Mouse (Mus musculus) liver, postnatal 0 days (tissue): ENCODE measurements around the gene Armcx4. TPM values are rescaled to one million over a fixed set of nuclear protein-coding genes. Genes with fewer than 3 reads are reported as not detected.

Experiments used
- ATAC-seq: fragments of 200-750 bp; cut with Nextera tagmentation; 2 replicates; pipeline ENCODE4 v1.8.0; 2017; ENCODE audit warnings: mild to moderate bottlenecking, moderate library complexity
- DNase-seq: peaks from one replicate; pipeline ENCODE4 v3.0.0-alpha.2; 2016
- H3K27ac ChIP-seq: fragments of 300-500 bp; sonication (generic); 2 replicates; pipeline ENCODE4 v1.5.1; 2014; ENCODE audit warnings: antibody characterized with exemption, moderate library complexity, mild to moderate bottlenecking, low read depth
- H3K27me3 ChIP-seq: fragments of 300-500 bp; sonication (generic); 2 replicates; pipeline ENCODE4 v1.6.1; 2014; ENCODE audit warnings: low read length, control low read depth, mixed read lengths; ENCODE audit not compliant: insufficient read depth
- H3K36me3 ChIP-seq: fragments of 300-500 bp; sonication (generic); replicated peaks from 2 replicates; pipeline ENCODE4 v1.6.1; 2014; ENCODE audit warnings: mild to moderate bottlenecking, control low read depth, low read length, moderate library complexity, mixed read lengths; ENCODE audit not compliant: insufficient read depth
- H3K4me1 ChIP-seq: fragments of 300-500 bp; sonication (generic); 2 replicates; pipeline ENCODE4 v1.6.1; 2014; ENCODE audit warnings: antibody characterized with exemption, mild to moderate bottlenecking, control low read depth; ENCODE audit not compliant: insufficient read depth
- H3K4me2 ChIP-seq: fragments of 300-500 bp; sonication (generic); 2 replicates; pipeline ENCODE4 v1.6.1; 2014; ENCODE audit warnings: low read depth, mild to moderate bottlenecking, low read length, moderate library complexity, mixed read lengths
- H3K4me3 ChIP-seq: fragments of 300-500 bp; sonication (generic); 2 replicates; pipeline ENCODE4 v1.5.1; 2014; ENCODE audit warnings: low read depth, low read length
- H3K9ac ChIP-seq: fragments of 300-500 bp; sonication (generic); replicated peaks from 2 replicates; pipeline ENCODE4 v1.6.1; 2014; ENCODE audit warnings: mild to moderate bottlenecking, moderate library complexity
- H3K9me3 ChIP-seq: fragments of 300-500 bp; sonication (generic); 2 replicates; pipeline ENCODE4 v1.6.1; 2016; ENCODE audit warnings: mild to moderate bottlenecking, control low read depth, low read length, mixed read lengths
- CTCF ChIP-seq: sonication (generic); IDR thresholded peaks from 2 replicates; pipeline ENCODE4 v1.5.1; 2016; ENCODE audit warnings: antibody characterized with exemption, low read depth
- EP300 ChIP-seq: IDR thresholded peaks from 2 replicates; pipeline ENCODE4 v1.6.1; 2016; ENCODE audit warnings: antibody characterized with exemption, low read depth, mild to moderate bottlenecking
- WGBS: fragments of 180-500 bp; shearing (Covaris S2); extraction: QIAGEN DNeasy Blood & Tissue Kit; methylation state at CpG from one replicate; pipeline ENCODE4 v1.1.7; 2014; ENCODE audit not compliant: insufficient replicate concordance; 5-methylcytosine and 5-hydroxymethylcytosine counted together
- polyA plus RNA-seq: library from polyadenylated mRNA; unstranded; fragments of >200 nt; fragmentation: Nextera tagmentation; extraction: Ambion mirVana; gene quantifications from 2 replicates; pipeline ENCODE4 v1.2.1, GENCODE M21; 2015

Gene Armcx4
- 0.46 and 0.61 TPM in 2 replicates for polyA plus RNA-seq

GRCm38 (mm10) chrX:134686267-134686666 lies at the start of gene Armcx4:
Gene Armcx4 (plus strand): TSS chrX:134686519.
- no peaks in the 10 kb centered on the region for H3K9me3 ChIP-seq
- 0 out of 2 replicates have a peak, but pooled peaks have one; percentile 3 for TF ChIP-seq CTCF
- TF ChIP-seq EP300 = no peak
- H3K4me2 ChIP-seq = peak within 1 kb of the TSS; percentile 65
- no peaks in the 10 kb centered on the region for H3K4me1 ChIP-seq
- WGBS = 13% methylated on average over 18 of the region's 33 CpGs
- ATAC-seq (peak; percentile 31), DNase-seq (peak; percentile 24)
- H3K27ac ChIP-seq = peak within 1 kb of the TSS; percentile 29; the same call in 1 of the 2 replicates
- H3K36me3 ChIP-seq = no peaks in the 10 kb centered on the region
- peaks cover 10% of the 10 kb centered on the region; the same call in 1 of the 2 replicates for H3K27me3 ChIP-seq
- H3K4me3 ChIP-seq = peak within 1 kb of the TSS; percentile 43
- no peak within 1 kb of the TSS; the same call in 1 of the 2 replicates for H3K9ac ChIP-seq

GRCm38 (mm10) chrX:134641000-134641760 lies 45.1 kb upstream of the Armcx4 start:
- Histone ChIP-seq H3K27ac (no peak overlapping the region), H3K4me3 (no peak overlapping the region), H3K9ac (no peak overlapping the region), H3K27me3 (no peaks in the 10 kb centered on the region), H3K9me3 (no peaks in the 10 kb centered on the region), H3K4me2 (no peak overlapping the region), H3K4me1 (no peaks in the 10 kb centered on the region), H3K36me3 (no peaks in the 10 kb centered on the region)
- 41% methylated on average over 10 of the region's 10 CpGs for WGBS
- DNase-seq (no peak), ATAC-seq (no peak)
- TF ChIP-seq CTCF = no peak
- 0 out of 2 replicates have a peak, but pooled peaks have one; percentile 32 for TF ChIP-seq EP300

- TF ChIP-seq EP300 (no peak), CTCF (no peak)
Measured at GRCm38 (mm10) chrX:134646338-134646737, 40.0 kb upstream of the Armcx4 start.

GRCm38 (mm10) chrX:134647421-134647820 lies 38.9 kb upstream of the Armcx4 start:
- 53% methylated on average over 8 of the region's 8 CpGs for WGBS
- no peaks in the 10 kb centered on the region for H3K4me1 ChIP-seq
- no peaks in the 10 kb centered on the region for H3K36me3 ChIP-seq
- DNase-seq (no peak), ATAC-seq (no peak)
- H3K4me3 ChIP-seq = no peak overlapping the region
- H3K27ac ChIP-seq = no peak overlapping the region
- H3K27me3 ChIP-seq = no peaks in the 10 kb centered on the region
- TF ChIP-seq CTCF (no peak), EP300 (no peak)
- no peak overlapping the region for H3K9ac ChIP-seq
- H3K9me3 ChIP-seq = no peaks in the 10 kb centered on the region
- no peak overlapping the region for H3K4me2 ChIP-seq

More at GRCm38 (mm10) chrX:134646338-134646737, 40.0 kb upstream of the Armcx4 start:
- no peak overlapping the region for H3K4me2 ChIP-seq
- WGBS = 57% methylated on average over 1 of the region's 1 CpGs
- H3K36me3 ChIP-seq = no peaks in the 10 kb centered on the region
- H3K9ac ChIP-seq = no peak overlapping the region
- ATAC-seq = no peak
- H3K27ac ChIP-seq = no peak overlapping the region
- no peak overlapping the region for H3K4me3 ChIP-seq
- DNase-seq = no peak
- H3K9me3 ChIP-seq = no peaks in the 10 kb centered on the region
- H3K4me1 ChIP-seq = no peaks in the 10 kb centered on the region
- no peaks in the 10 kb centered on the region for H3K27me3 ChIP-seq

GRCm38 (mm10) chrX:134648031-134648692 lies 38.2 kb upstream of the Armcx4 start:
- H3K27ac ChIP-seq = no peak overlapping the region
- WGBS = 18% methylated on average over 11 of the region's 11 CpGs
- ATAC-seq (0 out of 2 replicates have a peak, but pooled peaks have one; percentile 23), DNase-seq (peak; percentile 66)
- H3K4me3 ChIP-seq = no peak overlapping the region
- H3K9me3 ChIP-seq = no peaks in the 10 kb centered on the region
- H3K9ac ChIP-seq = no peak overlapping the region
- TF ChIP-seq EP300 = no peak
- TF ChIP-seq CTCF = peak; percentile 72
- no peaks in the 10 kb centered on the region for H3K4me1 ChIP-seq
- no peaks in the 10 kb centered on the region for H3K27me3 ChIP-seq
- no peaks in the 10 kb centered on the region for H3K36me3 ChIP-seq
- H3K4me2 ChIP-seq = no peak overlapping the region

- Histone ChIP-seq H3K36me3 (no peaks in the 10 kb centered on the region), H3K4me1 (no peaks in the 10 kb centered on the region), H3K9ac (no peak overlapping the region), H3K4me2 (no peak overlapping the region), H3K4me3 (no peak overlapping the region), H3K27me3 (no peaks in the 10 kb centered on the region), H3K9me3 (no peaks in the 10 kb centered on the region), H3K27ac (no peak overlapping the region)
- no peak for TF ChIP-seq CTCF
- no peak for TF ChIP-seq EP300
- DNase-seq (no peak), ATAC-seq (no peak)
- WGBS = 50% methylated on average over 1 of the region's 1 CpGs
Measured at GRCm38 (mm10) chrX:134652061-134652460, 34.3 kb upstream of the Armcx4 start.
